Mouse (Mus musculus): ENCODE measurements around the gene Abhd17a.

GRCm38 (mm10) chr10:80578131-80578750, 11.9 kb downstream of the Abhd17a start:
- TF ChIP-seq CTCF (IDR thresholded peaks at IDR 0.05; ENCODE audit: borderline replicate concordance, insufficient read depth, low read length) (peak; percentile 57; the same call in 1 of the 2 replicates), POLR2A (IDR thresholded peaks at IDR 0.05; ENCODE audit: low read depth, low read length) (peak; percentile 42)
